Mouse (Mus musculus): ENCODE results near the gene Plxnb1. TPM values are rescaled to one million over a fixed set of nuclear protein-coding genes. Genes with fewer than 3 reads are reported as not detected.

The Plxnb1 gene
- not detected in 2 replicates for polyA plus RNA-seq (2012; ENCODE audit: insufficient read depth, insufficient read length, missing spikeins)

DNA sequence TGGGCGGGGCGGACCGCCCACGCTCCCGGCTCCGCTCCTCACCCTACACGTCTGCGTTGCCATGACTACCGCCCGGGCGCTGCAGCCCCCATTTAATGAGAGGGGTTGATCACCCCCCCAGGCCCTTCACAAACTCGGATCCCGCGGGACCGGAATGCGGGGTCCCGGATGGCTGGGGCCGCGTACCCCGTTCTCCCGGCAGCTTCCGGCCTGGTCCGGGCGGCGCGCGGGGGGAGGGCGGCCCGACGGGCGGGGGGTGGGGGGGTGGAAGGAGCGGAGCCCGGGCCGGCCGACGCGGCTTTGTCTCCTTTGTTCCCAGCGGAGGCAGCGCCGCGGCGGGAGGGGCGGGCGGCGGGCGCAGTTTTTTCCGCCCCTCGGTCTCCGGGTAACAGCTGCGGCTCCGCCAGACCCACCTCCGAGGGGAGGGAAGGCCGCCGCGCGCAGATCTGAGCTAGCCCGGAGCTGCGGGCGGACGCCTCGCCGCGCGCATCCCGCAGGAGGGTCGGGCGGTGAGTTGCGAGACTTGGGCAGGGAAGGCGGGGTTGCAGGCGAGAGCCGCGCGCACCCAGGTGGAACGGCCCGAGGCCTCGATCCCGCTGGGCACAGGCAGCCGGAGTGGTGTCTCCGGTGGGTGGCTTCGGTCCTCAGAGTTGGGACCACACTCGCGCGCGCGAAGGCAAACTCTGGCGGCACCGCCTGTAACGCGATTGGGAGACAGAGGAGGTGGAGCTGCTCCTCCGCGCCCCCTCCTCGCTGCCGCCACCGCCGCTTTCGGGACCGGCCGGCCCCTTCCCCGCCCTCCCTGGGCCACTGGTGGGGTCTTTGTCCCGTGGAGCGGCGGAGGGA lies at the start of gene Plxnb1:
Gene Plxnb1 (plus strand): TSS at position 253 of the 846 bp plus-strand sequence.
- H3K27ac ChIP-seq (ENCODE audit: insufficient read depth, low read depth, low read length), result no peak within 1 kb of the TSS
- H3K4me1 ChIP-seq (ENCODE audit: control insufficient read depth, insufficient read depth, low read length), result peaks cover 3% of the 10 kb centered on the region; the same call in 1 of the 2 replicates
- H3K4me3 ChIP-seq (ENCODE audit: insufficient read depth, low read length), result peak within 1 kb of the TSS; percentile 59
- no peak for TF ChIP-seq CTCF (IDR thresholded peaks at IDR 0.05; ENCODE audit: low read depth, low read length)
- no peak for TF ChIP-seq POLR2A (IDR thresholded peaks at IDR 0.05; ENCODE audit: borderline replicate concordance, low read depth, low read length)

DNA sequence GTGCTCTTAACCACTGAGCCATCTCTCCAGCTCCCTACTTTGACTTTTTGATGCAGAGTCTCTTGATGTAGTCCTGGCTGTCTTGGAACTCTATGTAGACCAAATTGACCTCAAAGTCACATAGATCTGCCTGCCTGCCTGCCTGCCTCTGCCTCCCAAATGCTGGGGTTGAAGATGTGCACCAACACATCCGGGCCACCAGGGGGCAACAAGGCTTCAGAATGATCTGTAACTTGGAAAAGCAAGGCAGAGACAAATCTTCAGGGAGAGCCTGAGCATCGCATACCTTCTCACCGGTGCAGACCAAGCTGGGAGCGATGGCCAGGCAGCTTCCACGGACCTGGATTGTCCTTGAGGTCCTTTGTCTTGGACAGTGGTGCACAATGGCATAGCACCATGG lies 48.9 kb upstream of the Plxnb1 start:
- no peak; the same call in 1 of the 2 replicates for TF ChIP-seq CTCF (IDR thresholded peaks at IDR 0.05; ENCODE audit: low read depth, low read length)
- TF ChIP-seq POLR2A (IDR thresholded peaks at IDR 0.05; ENCODE audit: borderline replicate concordance, low read depth, low read length), result no peak
- H3K4me3 ChIP-seq (ENCODE audit: insufficient read depth, low read length), result no peak overlapping the region

DNA sequence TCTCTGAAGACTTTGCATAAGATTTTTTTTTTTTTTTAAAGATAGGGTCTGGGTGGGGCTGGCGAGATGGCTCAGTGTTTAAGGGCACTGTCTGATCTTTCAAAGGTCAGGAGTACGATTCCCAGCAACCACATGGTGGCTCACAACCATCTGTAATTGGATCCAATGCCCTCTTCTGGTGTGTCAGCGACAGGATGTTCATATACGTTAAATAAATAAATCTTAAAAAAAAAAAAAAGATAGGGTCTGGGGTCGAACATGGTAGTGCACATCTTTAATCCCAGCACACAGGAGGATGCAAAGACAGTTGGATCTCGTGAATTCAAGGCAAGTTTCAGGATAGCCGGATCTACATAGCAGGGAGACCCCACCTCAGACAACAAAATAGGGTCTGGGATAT lies 45.9 kb upstream of the Plxnb1 start:
- Histone ChIP-seq H3K4me3 (ENCODE audit: insufficient read depth, low read length) (no peak overlapping the region), H3K27ac (ENCODE audit: insufficient read depth, low read depth, low read length) (no peak overlapping the region), H3K4me1 (ENCODE audit: control insufficient read depth, insufficient read depth, low read length) (peaks cover 5% of the 10 kb centered on the region)
- TF ChIP-seq POLR2A (IDR thresholded peaks at IDR 0.05; ENCODE audit: borderline replicate concordance, low read depth, low read length) (no peak), CTCF (IDR thresholded peaks at IDR 0.05; ENCODE audit: low read depth, low read length) (no peak)

More for the DNA sequence above, 48.9 kb upstream of the Plxnb1 start:
- no peaks in the 10 kb centered on the region for H3K4me1 ChIP-seq (ENCODE audit: control insufficient read depth, insufficient read depth, low read length)
- H3K27ac ChIP-seq (ENCODE audit: insufficient read depth, low read depth, low read length), result no peak overlapping the region

DNA sequence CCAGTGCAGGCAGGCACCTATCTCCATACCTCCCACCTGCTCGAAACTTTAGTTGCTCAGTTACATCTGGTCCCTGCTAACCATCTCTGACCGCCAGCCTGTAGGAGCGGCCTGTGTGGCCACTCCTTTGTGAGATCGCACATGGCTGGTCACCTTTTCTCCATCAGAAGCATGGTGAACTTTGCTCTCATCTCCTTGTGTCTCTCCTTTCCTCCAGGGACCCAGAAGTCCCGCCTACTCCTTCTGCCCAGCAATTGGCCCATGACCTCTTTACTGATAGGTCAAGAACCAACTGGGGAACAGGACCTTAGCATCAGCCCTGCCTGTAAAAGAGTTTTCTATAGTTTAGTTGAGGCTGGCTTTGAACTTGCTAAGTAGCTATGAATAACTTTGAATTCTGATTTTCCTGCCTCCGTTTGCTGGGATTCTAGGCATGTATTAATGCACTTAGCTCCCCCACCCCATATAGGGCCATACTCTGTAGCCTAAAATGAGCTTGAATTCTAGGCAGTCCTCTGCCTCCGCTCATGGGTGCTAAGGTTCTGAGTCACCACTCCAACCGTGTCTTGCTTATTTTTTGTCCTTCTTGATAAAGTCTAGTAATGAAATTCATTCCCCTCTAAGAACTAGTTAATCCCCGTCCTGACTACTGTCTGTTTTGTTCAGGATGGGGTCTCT lies 45.1 kb upstream of the Plxnb1 start:
- H3K4me3 ChIP-seq (ENCODE audit: insufficient read depth, low read length), result no peak overlapping the region
- H3K4me1 ChIP-seq (ENCODE audit: control insufficient read depth, insufficient read depth, low read length), result peaks cover 8% of the 10 kb centered on the region
- TF ChIP-seq CTCF (IDR thresholded peaks at IDR 0.05; ENCODE audit: low read depth, low read length) (no peak), POLR2A (IDR thresholded peaks at IDR 0.05; ENCODE audit: borderline replicate concordance, low read depth, low read length) (no peak)
- no peak overlapping the region for H3K27ac ChIP-seq (ENCODE audit: insufficient read depth, low read depth, low read length)

- H3K27ac ChIP-seq (ENCODE audit: insufficient read depth, low read depth, low read length), result no peak overlapping the region
Observed at GRCm38 (mm10) chr9:109050674-109050997, 44.6 kb upstream of the Plxnb1 start.

GRCm38 (mm10) chr9:109051011-109051501 lies 44.1 kb upstream of the Plxnb1 start:
- Histone ChIP-seq H3K4me3 (ENCODE audit: insufficient read depth, low read length) (no peak overlapping the region), H3K4me1 (ENCODE audit: control insufficient read depth, insufficient read depth, low read length) (peaks cover 17% of the 10 kb centered on the region), H3K27ac (ENCODE audit: insufficient read depth, low read depth, low read length) (no peak overlapping the region)
- no peak for TF ChIP-seq CTCF (IDR thresholded peaks at IDR 0.05; ENCODE audit: low read depth, low read length)
- no peak for TF ChIP-seq POLR2A (IDR thresholded peaks at IDR 0.05; ENCODE audit: borderline replicate concordance, low read depth, low read length)

More at GRCm38 (mm10) chr9:109050674-109050997, 44.6 kb upstream of the Plxnb1 start:
- TF ChIP-seq CTCF (IDR thresholded peaks at IDR 0.05; ENCODE audit: low read depth, low read length) (no peak), POLR2A (IDR thresholded peaks at IDR 0.05; ENCODE audit: borderline replicate concordance, low read depth, low read length) (no peak)
- Histone ChIP-seq H3K4me3 (ENCODE audit: insufficient read depth, low read length) (no peak overlapping the region), H3K4me1 (ENCODE audit: control insufficient read depth, insufficient read depth, low read length) (peaks cover 13% of the 10 kb centered on the region)

DNA sequence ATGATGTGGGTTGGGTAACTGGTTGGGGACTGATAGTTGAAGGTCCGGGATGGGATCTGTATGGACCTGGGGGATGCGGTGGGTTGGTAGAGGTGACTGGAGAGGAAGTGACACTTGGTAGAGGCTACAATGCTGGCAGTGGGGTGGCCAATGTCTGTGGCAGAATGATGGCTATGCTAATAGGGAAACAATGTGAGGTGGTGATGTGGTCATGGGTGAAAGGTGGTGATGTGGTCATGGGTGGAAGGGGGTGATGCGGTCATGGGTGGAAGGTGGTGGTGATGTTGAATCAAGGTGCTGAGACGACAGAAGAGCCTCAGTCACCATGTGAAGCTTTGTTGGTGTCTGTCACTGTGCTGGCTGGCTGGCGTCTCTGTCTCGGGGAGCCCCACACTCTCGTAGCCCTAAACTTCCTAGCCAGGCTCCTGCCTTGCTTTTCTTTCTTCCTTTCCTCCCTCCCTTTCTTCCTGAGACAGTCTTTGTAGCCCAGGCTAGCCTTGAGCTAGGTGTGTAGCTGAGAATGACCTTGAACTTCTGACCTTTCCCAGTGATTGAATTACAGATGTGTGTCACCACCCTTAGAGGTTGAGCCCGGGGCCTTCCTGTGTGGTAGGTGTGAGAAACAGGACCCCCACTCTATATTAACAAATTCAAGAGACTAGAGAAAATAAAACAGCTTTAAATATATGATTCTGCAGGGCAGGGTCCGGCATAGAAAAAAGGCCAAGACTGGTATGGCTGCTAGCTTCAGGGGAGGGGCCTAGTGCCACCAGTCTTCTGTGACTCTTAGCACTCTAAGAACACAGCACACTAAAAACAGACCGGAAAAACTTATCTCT lies 43.3 kb upstream of the Plxnb1 start:
- H3K27ac ChIP-seq (ENCODE audit: insufficient read depth, low read depth, low read length), result no peak overlapping the region
- H3K4me3 ChIP-seq (ENCODE audit: insufficient read depth, low read length), result no peak overlapping the region
- peaks cover 25% of the 10 kb centered on the region for H3K4me1 ChIP-seq (ENCODE audit: control insufficient read depth, insufficient read depth, low read length)
- TF ChIP-seq POLR2A (IDR thresholded peaks at IDR 0.05; ENCODE audit: borderline replicate concordance, low read depth, low read length) (no peak), CTCF (IDR thresholded peaks at IDR 0.05; ENCODE audit: low read depth, low read length) (no peak)

GRCm38 (mm10) chr9:109052490-109053260 lies 42.5 kb upstream of the Plxnb1 start:
- TF ChIP-seq POLR2A (IDR thresholded peaks at IDR 0.05; ENCODE audit: borderline replicate concordance, low read depth, low read length) (no peak), CTCF (IDR thresholded peaks at IDR 0.05; ENCODE audit: low read depth, low read length) (no peak)
- Histone ChIP-seq H3K4me3 (ENCODE audit: insufficient read depth, low read length) (no peak overlapping the region), H3K4me1 (ENCODE audit: control insufficient read depth, insufficient read depth, low read length) (peaks cover 30% of the 10 kb centered on the region), H3K27ac (ENCODE audit: insufficient read depth, low read depth, low read length) (no peak overlapping the region)

DNA sequence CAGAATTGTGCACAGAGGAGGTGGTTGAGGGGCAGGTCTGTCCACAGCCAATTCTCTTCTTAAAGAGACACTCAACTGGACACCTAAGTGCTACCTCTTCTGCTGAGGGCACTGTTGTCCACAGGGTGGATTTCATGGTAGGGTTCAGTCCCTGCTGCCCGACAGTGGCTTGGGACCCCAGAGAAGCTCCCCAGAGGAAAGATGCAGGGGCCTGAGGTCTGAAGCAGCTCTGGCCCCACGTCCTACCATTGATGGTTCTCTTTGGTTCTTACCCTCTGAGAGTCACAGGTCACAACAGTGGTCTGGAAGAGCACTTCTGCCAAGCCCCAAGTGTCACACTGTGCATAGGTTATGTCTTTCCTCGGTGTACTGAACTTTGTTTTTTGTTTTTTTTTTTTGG lies 41.8 kb upstream of the Plxnb1 start:
- Histone ChIP-seq H3K27ac (ENCODE audit: insufficient read depth, low read depth, low read length) (no peak overlapping the region), H3K4me3 (ENCODE audit: insufficient read depth, low read length) (no peak overlapping the region), H3K4me1 (ENCODE audit: control insufficient read depth, insufficient read depth, low read length) (peaks cover 36% of the 10 kb centered on the region)
- TF ChIP-seq POLR2A (IDR thresholded peaks at IDR 0.05; ENCODE audit: borderline replicate concordance, low read depth, low read length), result no peak
- no peak for TF ChIP-seq CTCF (IDR thresholded peaks at IDR 0.05; ENCODE audit: low read depth, low read length)
